Mouse (Mus musculus) liver, embryonic 15.5 days (tissue): ENCODE measurements around the gene Pcdh8. TPM values are rescaled to one million over a fixed set of nuclear protein-coding genes. Genes with fewer than 3 reads are reported as not detected.

Experiments
- microRNA counts: library from miRNA; unstranded; fragments of <30 nt; microRNA quantifications from one replicate; lab custom pipeline; 2016
- microRNA-seq: library from miRNA; unstranded; fragments of <30 nt; microRNA quantifications from one replicate; pipeline ENCODE4, GENCODE M21; 2016
- polyA plus RNA-seq: library from polyadenylated mRNA; unstranded; fragments of >200 nt; fragmentation: Nextera tagmentation; extraction: Ambion mirVana; gene quantifications from 2 replicates; pipeline ENCODE4 v1.2.1, GENCODE M21; 2015

Gene Pcdh8
- polyA plus RNA-seq, 1 experiment from 2014 or later = 0.10 TPM

MicroRNA genes within 50 kb of the gene (microRNA counts, 519-probe panel; counts per million panel counts)
- 1,599 counts per million, percentile 11 among the panel's probes with 10 or more counts for microRNA mmu-miR-759 (lab: Ali Mortazavi, UCI)

Small RNA genes lying within 50 kb of the gene (microRNA-seq; reads per million reads assigned to microRNA genes)
- gene Mir759 = not detected

Other genes with a start within 250 kb of the Pcdh8 start
- 31.6 and 34.0 TPM in 2 replicates for gene Sugt1, start 183.6 kb downstream of the Pcdh8 start, polyA plus RNA-seq
- 0.12 and 1.1 TPM in 2 replicates for gene Cnmd, start 109.1 kb downstream of the Pcdh8 start, polyA plus RNA-seq
- gene Olfm4, start 212.8 kb upstream of the Pcdh8 start, polyA plus RNA-seq = 36.0 and 39.7 TPM in 2 replicates